Mouse (Mus musculus): ENCODE results near the gene Frmd4b. TPM values are rescaled to one million over a fixed set of nuclear protein-coding genes. Genes with fewer than 3 reads are reported as not detected.

Gene Frmd4b
- total and polyA plus RNA-seq, 2 experiments, result 11.9 to 38.0 TPM

DNA sequence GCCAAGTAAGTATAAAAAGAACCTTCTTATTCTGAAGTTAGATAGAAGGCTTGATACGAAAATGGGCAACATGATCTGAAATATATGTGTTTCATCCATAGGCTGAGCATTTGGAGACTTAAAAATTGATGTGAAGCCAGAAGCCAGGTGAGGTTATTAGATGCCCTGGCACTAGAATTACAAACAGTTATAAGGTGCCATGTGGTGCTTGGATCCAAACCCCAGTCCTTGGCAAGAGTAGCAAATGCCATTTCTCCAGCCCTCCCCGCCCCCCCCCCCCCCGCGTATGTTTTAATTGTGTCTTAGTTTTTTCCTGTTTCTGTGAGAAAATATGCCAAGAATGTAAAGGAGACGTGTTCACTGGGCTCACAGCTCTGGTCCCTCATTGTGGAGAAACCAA lies 45.1 kb downstream of the Frmd4b start:
- Histone ChIP-seq H3K9ac (ENCODE audit: low read depth, low read length) (no peak overlapping the region), H3K4me3 (ENCODE audit: insufficient read depth, low read depth, low read length) (no peak overlapping the region), H3K27ac (replicated peaks; ENCODE audit: insufficient read depth, low read depth, low read length) (no peak overlapping the region), H3K27me3 (ENCODE audit: control insufficient read depth, insufficient read depth, low read length) (no peaks in the 10 kb centered on the region), H3K36me3 (ENCODE audit: control insufficient read depth, insufficient read depth, low read length) (no peaks in the 10 kb centered on the region), H3K79me2 (ENCODE audit: control insufficient read depth, insufficient read depth, low read length) (no peaks in the 10 kb centered on the region), H3K4me1 (ENCODE audit: control insufficient read depth, insufficient read depth, low read length) (no peaks in the 10 kb centered on the region)
- no peak for TF ChIP-seq CTCF (IDR thresholded peaks at IDR 0.05; ENCODE audit: low read depth, low read length)
- TF ChIP-seq POLR2A (IDR thresholded peaks at IDR 0.05; ENCODE audit: extremely low read depth, insufficient read depth, low read length), result no peak
- DNase-seq (ENCODE audit: extremely low read depth, low read depth, low spot score), result no peak
- WGBS, result 85% methylated on average over 5 of the region's 5 CpGs

DNA sequence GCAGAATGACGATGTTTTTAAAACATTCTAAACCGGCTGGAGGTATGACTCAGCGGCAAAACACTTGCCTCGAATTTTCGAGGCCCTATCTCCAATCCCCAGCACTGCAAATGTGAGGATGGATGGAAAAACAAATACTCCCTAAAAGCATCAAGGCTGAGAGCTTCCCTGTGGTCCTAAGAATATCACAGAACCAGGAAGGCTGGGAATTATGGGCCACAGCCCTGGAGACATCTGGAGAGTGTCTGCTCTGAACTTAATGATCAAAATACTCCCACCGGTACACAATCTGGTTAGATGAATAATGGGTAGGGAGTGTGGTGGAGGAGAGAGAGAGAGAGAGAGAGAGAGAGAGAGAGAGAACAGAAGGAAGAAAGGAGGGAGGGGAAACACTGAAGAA lies 48.8 kb downstream of the Frmd4b start:
- no peaks in the 10 kb centered on the region for H3K4me1 ChIP-seq (ENCODE audit: control insufficient read depth, insufficient read depth, low read length)
- no peaks in the 10 kb centered on the region for H3K27me3 ChIP-seq (ENCODE audit: control insufficient read depth, insufficient read depth, low read length)
- TF ChIP-seq CTCF (IDR thresholded peaks at IDR 0.05; ENCODE audit: low read depth, low read length) (no peak), POLR2A (IDR thresholded peaks at IDR 0.05; ENCODE audit: extremely low read depth, insufficient read depth, low read length) (no peak)
- no peak overlapping the region for H3K27ac ChIP-seq (replicated peaks; ENCODE audit: insufficient read depth, low read depth, low read length)
- no peak overlapping the region for H3K9ac ChIP-seq (ENCODE audit: low read depth, low read length)
- 46% methylated on average over 6 of the region's 6 CpGs for WGBS
- no peak for DNase-seq (ENCODE audit: extremely low read depth, low read depth, low spot score)
- no peaks in the 10 kb centered on the region for H3K79me2 ChIP-seq (ENCODE audit: control insufficient read depth, insufficient read depth, low read length)
- H3K4me3 ChIP-seq (ENCODE audit: insufficient read depth, low read depth, low read length), result no peak overlapping the region
- H3K36me3 ChIP-seq (ENCODE audit: control insufficient read depth, insufficient read depth, low read length), result no peaks in the 10 kb centered on the region

DNA sequence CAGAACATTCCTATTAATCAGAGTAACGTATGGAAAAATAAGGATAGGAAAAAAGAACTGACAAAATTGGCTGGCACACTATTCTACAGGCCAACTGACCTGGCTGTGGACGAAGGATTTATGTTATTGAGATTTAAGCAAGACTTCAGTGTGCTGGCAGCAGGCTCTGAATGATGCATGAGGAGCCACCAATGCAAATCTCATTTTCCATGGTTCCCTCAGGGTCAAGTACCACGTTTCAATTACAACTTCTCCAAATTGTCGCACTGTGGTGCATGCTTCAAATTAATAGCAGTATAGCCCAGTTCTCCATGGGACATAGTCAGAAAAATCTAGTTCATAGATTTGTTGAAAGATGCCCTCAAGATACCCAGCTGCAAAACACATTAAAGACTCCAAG lies 50.6 kb downstream of the Frmd4b start:
- no peak for DNase-seq (ENCODE audit: extremely low read depth, low read depth, low spot score)
- Histone ChIP-seq H3K9ac (ENCODE audit: low read depth, low read length) (no peak overlapping the region), H3K27me3 (ENCODE audit: control insufficient read depth, insufficient read depth, low read length) (no peaks in the 10 kb centered on the region), H3K27ac (replicated peaks; ENCODE audit: insufficient read depth, low read depth, low read length) (no peak overlapping the region), H3K4me1 (ENCODE audit: control insufficient read depth, insufficient read depth, low read length) (no peaks in the 10 kb centered on the region), H3K4me3 (ENCODE audit: insufficient read depth, low read depth, low read length) (no peak overlapping the region), H3K79me2 (ENCODE audit: control insufficient read depth, insufficient read depth, low read length) (no peaks in the 10 kb centered on the region), H3K36me3 (ENCODE audit: control insufficient read depth, insufficient read depth, low read length) (no peaks in the 10 kb centered on the region)
- 83% methylated on average over 4 of the region's 4 CpGs for WGBS
- TF ChIP-seq POLR2A (IDR thresholded peaks at IDR 0.05; ENCODE audit: extremely low read depth, insufficient read depth, low read length) (no peak), CTCF (IDR thresholded peaks at IDR 0.05; ENCODE audit: low read depth, low read length) (no peak)

DNA sequence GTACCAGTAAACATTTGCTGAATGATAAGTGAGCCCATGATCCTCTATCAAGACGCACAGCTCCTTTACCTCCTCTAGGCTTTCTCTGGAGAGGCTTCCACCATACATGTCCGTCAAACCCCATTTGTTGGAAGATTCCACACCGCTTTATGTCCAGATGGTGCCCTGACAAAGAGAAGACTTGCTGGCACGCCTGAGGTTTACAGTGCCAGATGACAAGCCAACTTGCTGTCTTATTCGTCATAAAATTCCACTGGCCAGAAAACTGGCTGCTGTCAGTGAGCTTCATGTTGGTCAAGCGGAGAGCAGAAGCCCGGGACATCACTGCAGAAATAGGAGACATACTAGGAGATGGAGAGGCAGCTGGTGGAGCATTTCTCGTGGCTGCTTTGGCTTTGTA lies 60.2 kb downstream of the Frmd4b start:
- H3K4me3 ChIP-seq (ENCODE audit: insufficient read depth, low read depth, low read length), result no peak overlapping the region
- no peaks in the 10 kb centered on the region for H3K27me3 ChIP-seq (ENCODE audit: control insufficient read depth, insufficient read depth, low read length)
- no peak overlapping the region for H3K27ac ChIP-seq (replicated peaks; ENCODE audit: insufficient read depth, low read depth, low read length)
- no peaks in the 10 kb centered on the region for H3K4me1 ChIP-seq (ENCODE audit: control insufficient read depth, insufficient read depth, low read length)
- no peak overlapping the region for H3K9ac ChIP-seq (ENCODE audit: low read depth, low read length)
- H3K79me2 ChIP-seq (ENCODE audit: control insufficient read depth, insufficient read depth, low read length), result no peaks in the 10 kb centered on the region
- WGBS, result 82% methylated on average over 8 of the region's 8 CpGs
- TF ChIP-seq POLR2A (IDR thresholded peaks at IDR 0.05; ENCODE audit: extremely low read depth, insufficient read depth, low read length), result no peak
- no peak for TF ChIP-seq CTCF (IDR thresholded peaks at IDR 0.05; ENCODE audit: low read depth, low read length)
- DNase-seq (ENCODE audit: extremely low read depth, low read depth, low spot score), result no peak
- no peaks in the 10 kb centered on the region for H3K36me3 ChIP-seq (ENCODE audit: control insufficient read depth, insufficient read depth, low read length)

DNA sequence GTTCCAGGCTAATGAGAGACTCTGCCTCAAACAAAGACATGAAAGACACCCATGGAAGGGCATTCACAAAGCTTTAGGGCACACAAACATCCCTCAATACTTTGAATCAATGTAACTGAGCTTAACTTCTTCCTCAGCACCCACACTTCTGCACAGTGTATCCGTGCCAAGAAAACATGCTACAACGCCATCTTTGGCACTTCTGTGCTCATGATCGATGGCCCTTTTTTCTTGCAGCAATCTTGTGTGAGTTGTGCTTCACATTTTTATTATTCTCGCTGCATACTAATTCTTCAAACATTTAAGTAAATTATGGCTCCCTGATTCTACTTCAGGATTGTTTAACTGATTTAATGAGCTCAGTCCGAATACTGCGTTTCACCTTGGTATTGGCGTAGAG lies 61.7 kb downstream of the Frmd4b start:
- no peaks in the 10 kb centered on the region for H3K79me2 ChIP-seq (ENCODE audit: control insufficient read depth, insufficient read depth, low read length)
- WGBS, result 97% methylated on average over 7 of the region's 7 CpGs

DNA sequence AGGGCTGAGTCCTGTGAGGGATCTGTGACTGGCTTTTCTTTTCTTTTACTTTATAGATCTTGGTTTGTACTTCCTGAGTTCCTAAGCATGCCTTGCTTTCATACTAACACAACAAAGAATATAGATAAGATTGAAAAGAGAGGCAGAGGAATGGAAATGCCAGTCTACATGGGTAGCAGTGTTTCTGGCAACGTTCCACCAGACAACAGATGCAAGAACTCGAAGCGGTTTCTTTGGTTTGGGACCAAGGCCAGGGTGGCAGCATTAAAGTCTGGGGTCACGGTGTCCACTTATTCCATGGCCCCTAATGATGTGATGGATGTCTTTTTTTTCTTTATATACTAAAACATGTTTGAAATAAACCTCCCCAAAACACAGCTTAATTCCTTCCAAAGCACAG lies 63.9 kb downstream of the Frmd4b start:
- 79% methylated on average over 4 of the region's 4 CpGs for WGBS
- no peak for TF ChIP-seq CTCF (IDR thresholded peaks at IDR 0.05; ENCODE audit: low read depth, low read length)
- TF ChIP-seq POLR2A (IDR thresholded peaks at IDR 0.05; ENCODE audit: extremely low read depth, insufficient read depth, low read length), result no peak
- Histone ChIP-seq H3K4me1 (ENCODE audit: control insufficient read depth, insufficient read depth, low read length) (no peaks in the 10 kb centered on the region), H3K9ac (ENCODE audit: low read depth, low read length) (no peak overlapping the region), H3K36me3 (ENCODE audit: control insufficient read depth, insufficient read depth, low read length) (no peaks in the 10 kb centered on the region), H3K79me2 (ENCODE audit: control insufficient read depth, insufficient read depth, low read length) (no peaks in the 10 kb centered on the region), H3K27ac (replicated peaks; ENCODE audit: insufficient read depth, low read depth, low read length) (no peak overlapping the region), H3K4me3 (ENCODE audit: insufficient read depth, low read depth, low read length) (no peak overlapping the region), H3K27me3 (ENCODE audit: control insufficient read depth, insufficient read depth, low read length) (no peaks in the 10 kb centered on the region)
- no peak for DNase-seq (ENCODE audit: extremely low read depth, low read depth, low spot score)

More for the DNA sequence above, 61.7 kb downstream of the Frmd4b start:
- TF ChIP-seq POLR2A (IDR thresholded peaks at IDR 0.05; ENCODE audit: extremely low read depth, insufficient read depth, low read length) (no peak), CTCF (IDR thresholded peaks at IDR 0.05; ENCODE audit: low read depth, low read length) (no peak)
- no peak for DNase-seq (ENCODE audit: extremely low read depth, low read depth, low spot score)
- no peak overlapping the region for H3K4me3 ChIP-seq (ENCODE audit: insufficient read depth, low read depth, low read length)
- H3K4me1 ChIP-seq (ENCODE audit: control insufficient read depth, insufficient read depth, low read length), result no peaks in the 10 kb centered on the region
- H3K27me3 ChIP-seq (ENCODE audit: control insufficient read depth, insufficient read depth, low read length), result no peaks in the 10 kb centered on the region
- H3K27ac ChIP-seq (replicated peaks; ENCODE audit: insufficient read depth, low read depth, low read length), result no peak overlapping the region
- H3K36me3 ChIP-seq (ENCODE audit: control insufficient read depth, insufficient read depth, low read length), result no peaks in the 10 kb centered on the region
- no peak overlapping the region for H3K9ac ChIP-seq (ENCODE audit: low read depth, low read length)

All from liver, adult 2 months (tissue).